Mouse (Mus musculus): ENCODE results near the gene Clca3b. TPM values are rescaled to one million over a fixed set of nuclear protein-coding genes. Genes with fewer than 3 reads are reported as not detected.
"Not testable (repeated sequence)": the region's sequence is repeated elsewhere in the genome, so short reads cannot be mapped to it uniquely, and the experiment has no call there.

Gene Clca3b
- polyA plus RNA-seq (2012; fragmentation: generic; extraction: Trizol) = not detected

- H3K4me3 ChIP-seq; H3K27me3 ChIP-seq (ENCODE audit: control insufficient read depth, insufficient read depth, insufficient read length); H3K36me3 ChIP-seq (ENCODE audit: control insufficient read depth, insufficient read depth); H3ac ChIP-seq (ENCODE audit: control insufficient read depth, insufficient read length); H3K79me2 ChIP-seq (ENCODE audit: control insufficient read depth, insufficient read depth); H3K4me2 ChIP-seq (ENCODE audit: low read depth): not testable (repeated sequence)
These were observed at the start of gene Clca3b for GRCm38 (mm10) chr3:144849014-144849556. Gene Clca3b (minus strand): TSS chr3:144849357.

GRCm38 (mm10) chr3:144897042-144897678 lies 48.0 kb upstream of the Clca3b start:
- no peaks in the 10 kb centered on the region for H3K27me3 ChIP-seq (ENCODE audit: control insufficient read depth, insufficient read depth, insufficient read length)
- no peaks in the 10 kb centered on the region for H3K79me2 ChIP-seq (ENCODE audit: control insufficient read depth, insufficient read depth)
- H3K4me3 ChIP-seq = no peak overlapping the region
- TF ChIP-seq CEBPB (IDR thresholded peaks at IDR 0.05; ENCODE audit: insufficient read depth, poor library complexity, severe bottlenecking) (no peak), POLR2A (IDR thresholded peaks at IDR 0.05; ENCODE audit: insufficient read length, low read depth) (no peak)
- H3ac ChIP-seq (ENCODE audit: control insufficient read depth, insufficient read length) = no peak overlapping the region
- H3K4me2 ChIP-seq (ENCODE audit: low read depth) = no peak overlapping the region
- H3K36me3 ChIP-seq (ENCODE audit: control insufficient read depth, insufficient read depth) = no peaks in the 10 kb centered on the region

- no peak overlapping the region for H3ac ChIP-seq (ENCODE audit: control insufficient read depth, insufficient read length)
- H3K36me3 ChIP-seq (ENCODE audit: control insufficient read depth, insufficient read depth) = no peaks in the 10 kb centered on the region
- no peaks in the 10 kb centered on the region for H3K79me2 ChIP-seq (ENCODE audit: control insufficient read depth, insufficient read depth)
- H3K27me3 ChIP-seq (ENCODE audit: control insufficient read depth, insufficient read depth, insufficient read length) = no peaks in the 10 kb centered on the region
- no peak overlapping the region for H3K4me3 ChIP-seq
- no peak for TF ChIP-seq MAX (IDR thresholded peaks at IDR 0.05; ENCODE audit: low read depth)
- TF ChIP-seq SRF (IDR thresholded peaks at IDR 0.05; ENCODE audit: control insufficient read depth, insufficient read length, low read depth) = no peak
- no peak for TF ChIP-seq CEBPB (IDR thresholded peaks at IDR 0.05; ENCODE audit: insufficient read depth, poor library complexity, severe bottlenecking)
- no peak for TF ChIP-seq USF1 (IDR thresholded peaks at IDR 0.05; ENCODE audit: low read depth)
- no peak for TF ChIP-seq POLR2AphosphoS2 (IDR thresholded peaks at IDR 0.05; ENCODE audit: insufficient read length, low read depth)
- TF ChIP-seq REST (IDR thresholded peaks at IDR 0.05; ENCODE audit: insufficient read depth, insufficient read length) = no peak
- no peak for TF ChIP-seq TCF3 (IDR thresholded peaks at IDR 0.05; ENCODE audit: insufficient read length, low read depth)
- no peak for TF ChIP-seq E2F4 (IDR thresholded peaks at IDR 0.05; ENCODE audit: insufficient read depth)
- TF ChIP-seq MYOG (IDR thresholded peaks at IDR 0.05; ENCODE audit: control insufficient read depth in 1 of 3, insufficient read depth in 1 of 3, insufficient read length in 2 of 3, low read depth in 2 of 3) = no peak
- no peak for TF ChIP-seq MYOD1 (IDR thresholded peaks at IDR 0.05; ENCODE audit: control insufficient read depth in 1 of 3, insufficient read length in 2 of 3, low read depth in 2 of 3)
- no peak for TF ChIP-seq TCF12 (IDR thresholded peaks at IDR 0.05; ENCODE audit: insufficient read depth, poor library complexity, severe bottlenecking)
- no peak for TF ChIP-seq POLR2A (IDR thresholded peaks at IDR 0.05; ENCODE audit: insufficient read length, low read depth)
- H3K4me2 ChIP-seq (ENCODE audit: low read depth) = no peak overlapping the region
These were observed 41.1 kb upstream of the Clca3b start for GRCm38 (mm10) chr3:144890246-144890758.

GRCm38 (mm10) chr3:144886957-144887356 lies 37.8 kb upstream of the Clca3b start:
- no peaks in the 10 kb centered on the region for H3K79me2 ChIP-seq (ENCODE audit: control insufficient read depth, insufficient read depth)
- H3ac ChIP-seq (ENCODE audit: control insufficient read depth, insufficient read length) = no peak overlapping the region
- TF ChIP-seq SRF (IDR thresholded peaks at IDR 0.05; ENCODE audit: control insufficient read depth, insufficient read length, low read depth) (no peak), REST (IDR thresholded peaks at IDR 0.05; ENCODE audit: insufficient read depth, insufficient read length) (no peak), MYOD1 (IDR thresholded peaks at IDR 0.05; ENCODE audit: control insufficient read depth in 1 of 3, insufficient read length in 2 of 3, low read depth in 2 of 3) (no peak), POLR2A (IDR thresholded peaks at IDR 0.05; ENCODE audit: insufficient read length, low read depth) (no peak), POLR2AphosphoS2 (IDR thresholded peaks at IDR 0.05; ENCODE audit: insufficient read length, low read depth) (no peak), E2F4 (IDR thresholded peaks at IDR 0.05; ENCODE audit: insufficient read depth) (no peak), CEBPB (IDR thresholded peaks at IDR 0.05; ENCODE audit: insufficient read depth, poor library complexity, severe bottlenecking) (no peak), TCF3 (IDR thresholded peaks at IDR 0.05; ENCODE audit: insufficient read length, low read depth) (no peak), USF1 (IDR thresholded peaks at IDR 0.05; ENCODE audit: low read depth) (no peak), MYOG (IDR thresholded peaks at IDR 0.05; ENCODE audit: control insufficient read depth in 1 of 3, insufficient read depth in 1 of 3, insufficient read length in 2 of 3, low read depth in 2 of 3) (no peak), TCF12 (IDR thresholded peaks at IDR 0.05; ENCODE audit: insufficient read depth, poor library complexity, severe bottlenecking) (no peak), MAX (IDR thresholded peaks at IDR 0.05; ENCODE audit: low read depth) (no peak)
- no peaks in the 10 kb centered on the region for H3K27me3 ChIP-seq (ENCODE audit: control insufficient read depth, insufficient read depth, insufficient read length)
- no peaks in the 10 kb centered on the region for H3K36me3 ChIP-seq (ENCODE audit: control insufficient read depth, insufficient read depth)
- no peak overlapping the region for H3K4me2 ChIP-seq (ENCODE audit: low read depth)
- no peak overlapping the region for H3K4me3 ChIP-seq

- not testable (repeated sequence) for H3K4me3 ChIP-seq; H3K36me3 ChIP-seq (ENCODE audit: control insufficient read depth, insufficient read depth); H3ac ChIP-seq (ENCODE audit: control insufficient read depth, insufficient read length); H3K27me3 ChIP-seq (ENCODE audit: control insufficient read depth, insufficient read depth, insufficient read length); H3K79me2 ChIP-seq (ENCODE audit: control insufficient read depth, insufficient read depth)
- peak overlapping the region; percentile 12 for H3K4me2 ChIP-seq (ENCODE audit: low read depth)
These were observed 22.9 kb upstream of the Clca3b start for GRCm38 (mm10) chr3:144872012-144872411.
